Mouse (Mus musculus) hindlimb bud, embryonic 11.5 days (tissue): ENCODE measurements at regions not wholly inside any gene's neighbourhood (a gene's known extent, or its start where the extent isn't known, plus 50 kb on each side); places are given as distances from the start of the nearest gene placed in this dataset.

Experiments used
- DNase-seq: peaks from one replicate; pipeline ENCODE4 v3.0.0-alpha.2; 2012; ENCODE audit warnings: low read depth, low spot score; ENCODE audit errors: extremely low spot score

DNA sequence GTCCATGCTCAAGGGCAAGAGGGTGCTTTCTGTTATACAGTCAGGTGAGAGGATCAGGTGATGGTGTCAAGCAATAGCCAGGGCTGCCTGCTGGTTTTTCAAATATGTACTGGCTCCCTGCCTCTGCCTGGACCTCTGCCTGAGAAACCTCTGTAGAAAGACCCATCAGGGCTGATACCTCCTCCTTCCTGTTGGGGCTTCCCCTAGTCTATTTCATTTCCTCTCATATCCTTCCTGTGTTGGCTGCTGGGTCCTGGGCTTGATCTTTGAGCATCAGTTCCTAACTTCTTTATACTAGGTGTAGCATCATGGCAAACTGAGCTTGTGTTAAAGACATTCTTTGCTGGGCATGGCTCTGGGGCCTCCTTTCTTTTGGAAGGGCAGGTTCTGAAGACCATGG lies 89.5 kb downstream of the Tmem38b start:
- no peak for DNase-seq

DNA sequence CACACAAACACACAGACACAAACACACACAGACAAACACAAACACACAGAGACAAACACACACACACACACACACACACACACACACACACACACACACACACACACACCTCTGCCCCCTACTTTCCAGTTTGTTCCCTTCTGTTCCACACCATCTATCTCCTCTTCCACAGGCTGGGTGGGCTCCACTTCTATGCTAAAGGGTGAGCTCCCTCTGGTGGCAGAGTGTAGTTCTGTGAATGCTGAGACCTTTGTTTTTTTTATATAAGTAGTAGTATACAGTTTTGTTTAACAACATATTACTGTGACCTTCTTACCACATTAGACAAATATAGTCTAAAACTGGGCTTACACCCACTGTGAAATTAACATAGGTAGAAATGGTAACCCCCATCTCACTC lies 93.3 kb downstream of the Tmem38b start:
- DNase-seq = peak; percentile 33

DNA sequence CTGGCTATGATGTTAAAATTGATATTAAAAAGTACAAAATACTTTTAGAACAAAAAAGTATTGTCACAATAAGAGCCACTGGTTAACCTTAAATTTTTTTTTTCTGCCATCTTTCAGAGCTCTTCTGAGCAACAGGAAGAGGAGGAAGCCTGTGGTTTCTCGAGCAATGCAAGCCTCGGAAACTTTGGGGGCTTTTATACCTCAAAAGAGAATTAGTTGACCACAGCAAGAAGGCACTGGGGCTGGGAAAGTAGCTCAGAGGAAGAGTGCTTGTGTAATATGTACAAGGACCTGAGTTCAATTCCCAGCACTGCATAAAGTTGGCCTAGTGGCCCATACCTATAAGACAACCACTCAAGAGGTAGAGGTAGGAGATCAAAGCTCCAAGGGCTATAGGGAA lies 94.7 kb downstream of the Tmem38b start:
- no peak for DNase-seq

DNA sequence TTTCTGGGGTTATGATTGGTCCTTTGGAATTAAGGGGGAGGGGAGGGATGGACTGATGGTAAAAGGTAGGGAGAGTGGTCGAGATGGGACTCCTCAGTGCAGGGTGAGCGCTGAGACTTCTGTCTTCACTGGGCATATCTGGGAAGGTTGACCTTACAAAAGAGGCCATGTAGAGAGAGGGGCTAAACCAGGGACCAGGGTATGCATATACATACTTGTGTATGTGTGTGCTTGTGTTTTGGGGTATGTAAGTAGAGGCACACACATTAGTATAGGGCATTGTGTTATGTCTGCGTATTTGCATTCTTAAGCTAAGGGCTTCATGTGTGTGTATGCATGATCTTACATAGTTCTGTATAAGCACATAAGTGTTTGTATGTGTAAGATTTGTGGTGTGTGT lies 105.2 kb downstream of the Tmem38b start:
- no peak for DNase-seq

DNA sequence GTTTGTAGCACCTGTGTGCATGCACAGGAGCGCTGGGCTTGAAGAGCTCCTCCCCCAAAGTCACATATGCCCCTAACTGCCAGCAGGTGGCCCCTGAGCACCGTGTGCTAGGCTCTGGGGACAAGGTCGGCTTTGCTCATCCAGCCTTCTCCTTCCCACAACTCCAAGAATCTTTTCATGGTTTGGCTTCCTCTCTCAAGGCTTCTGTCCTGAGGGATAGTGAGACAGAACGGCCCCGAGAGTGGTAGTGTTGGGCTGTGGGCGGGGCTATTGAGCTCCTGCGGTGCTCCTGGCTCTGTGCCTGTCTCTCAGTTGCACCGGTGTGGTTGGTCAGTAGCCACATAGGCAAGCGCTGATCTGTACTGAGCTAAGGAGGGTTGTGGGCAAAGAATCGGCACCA lies 105.7 kb downstream of the Tmem38b start:
- DNase-seq = peak; percentile 33

DNA sequence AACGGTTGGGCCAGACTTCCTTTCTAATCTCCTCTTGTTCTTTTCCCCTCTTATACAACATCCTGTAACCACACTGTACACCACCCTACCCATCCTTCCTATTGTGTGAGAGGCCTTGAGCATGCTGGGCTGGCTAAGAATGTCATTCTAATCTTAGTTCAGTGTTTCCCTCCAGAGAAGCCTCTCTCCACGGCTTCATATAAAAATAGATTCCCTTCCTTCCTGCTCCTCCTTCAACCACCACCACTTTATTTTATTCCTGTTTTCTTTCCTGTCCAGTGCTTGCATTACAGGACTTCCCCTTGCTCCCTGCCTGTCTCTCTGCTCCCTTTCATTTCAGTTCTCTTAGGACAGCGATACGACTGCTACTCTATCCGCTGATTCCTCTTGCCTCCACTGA lies 109.5 kb downstream of the Tmem38b start:
- DNase-seq = no peak

DNA sequence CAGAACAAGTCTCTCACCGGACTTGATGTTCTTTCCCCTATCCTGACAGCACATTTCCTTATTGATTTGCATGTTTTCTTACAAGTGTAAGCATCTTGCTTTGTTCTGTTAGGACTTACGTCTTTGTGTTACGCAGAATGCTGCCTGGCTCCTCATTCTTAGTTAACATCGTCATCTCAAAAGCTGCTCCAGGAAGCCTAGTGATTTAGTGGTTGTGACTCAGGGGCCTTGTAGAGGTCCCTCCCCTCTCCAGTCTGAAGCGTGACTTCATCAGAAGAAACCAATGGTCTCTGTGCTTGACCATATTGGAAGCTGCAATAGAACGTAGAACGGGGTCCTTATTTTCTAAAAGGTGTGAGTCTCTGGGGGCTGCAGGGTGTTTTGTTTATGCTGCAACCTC lies 122.9 kb downstream of the Tmem38b start:
- no peak for DNase-seq

DNA sequence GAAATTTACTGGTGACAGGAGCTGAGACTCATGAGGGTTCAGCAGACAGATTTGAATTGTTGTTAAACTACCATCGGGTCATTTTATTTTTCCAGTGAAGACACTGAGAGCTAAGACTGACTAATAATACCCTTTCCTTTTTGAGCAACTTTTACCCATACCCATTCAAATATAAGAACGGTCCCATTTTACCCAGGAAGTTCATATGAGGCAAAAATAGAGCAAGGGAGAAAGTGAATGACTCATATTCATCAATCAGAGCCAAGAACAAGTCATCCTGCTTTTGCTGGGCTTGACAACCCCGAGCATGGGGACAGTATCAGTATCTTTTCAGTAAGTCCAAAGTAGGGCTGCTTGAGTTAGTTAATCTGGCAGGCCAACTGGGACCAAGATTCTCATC lies 123.3 kb downstream of the Tmem38b start:
- no peak for DNase-seq

DNA sequence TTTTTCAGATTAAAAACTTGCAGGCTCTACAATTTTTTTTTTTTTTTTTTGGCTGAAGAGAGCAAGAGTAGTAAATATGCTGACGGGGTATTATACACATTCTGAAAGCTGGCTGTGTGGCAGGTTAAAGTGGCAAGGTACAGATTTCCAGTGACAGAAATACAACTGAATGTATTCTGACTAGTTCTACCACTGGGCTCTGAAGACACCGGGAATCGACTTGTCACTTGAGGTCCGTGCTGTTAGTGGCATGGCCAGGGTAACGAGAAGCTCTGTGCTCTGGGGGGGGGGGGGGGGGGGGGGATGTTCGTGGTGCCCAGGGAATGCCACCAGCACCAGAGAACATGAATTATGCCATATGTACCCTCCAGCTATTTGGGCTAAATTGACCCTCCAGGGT lies 124.7 kb downstream of the Tmem38b start:
- no peak for DNase-seq

DNA sequence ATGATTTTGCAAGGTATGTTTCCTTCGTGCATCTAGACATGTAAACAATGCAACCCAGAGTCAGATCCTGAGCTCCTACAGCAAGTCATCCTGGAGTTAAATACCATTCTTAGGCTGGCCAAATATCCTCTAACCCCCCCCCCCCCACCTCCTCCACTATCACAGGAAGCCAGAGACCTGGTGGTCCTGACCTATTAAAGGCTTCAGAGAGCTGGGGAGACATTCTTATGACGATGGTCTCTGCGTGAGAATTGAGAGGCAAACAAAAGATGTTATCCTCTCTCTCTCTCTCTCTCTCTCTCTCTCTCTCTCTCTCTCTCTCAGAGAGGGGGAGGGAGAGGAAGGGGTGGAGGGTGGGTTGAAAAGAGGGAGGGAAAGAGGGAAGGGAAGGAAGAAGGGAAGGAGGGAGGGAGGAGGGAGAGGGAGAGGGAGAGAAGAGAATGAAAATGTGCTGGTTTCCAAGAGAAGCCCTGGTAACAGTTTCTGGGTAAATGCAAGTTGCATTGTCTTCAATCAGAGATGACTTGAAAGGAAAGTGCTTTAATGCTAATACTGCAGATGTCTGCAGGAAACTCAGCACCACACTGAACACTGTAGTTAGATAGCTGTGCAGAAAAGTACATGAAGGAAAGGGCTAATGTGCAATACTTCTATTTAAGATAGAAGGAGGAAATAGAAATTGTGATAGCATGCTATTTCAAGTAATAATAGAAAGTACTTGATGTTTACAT lies 125.3 kb downstream of the Tmem38b start:
- DNase-seq = no peak

DNA sequence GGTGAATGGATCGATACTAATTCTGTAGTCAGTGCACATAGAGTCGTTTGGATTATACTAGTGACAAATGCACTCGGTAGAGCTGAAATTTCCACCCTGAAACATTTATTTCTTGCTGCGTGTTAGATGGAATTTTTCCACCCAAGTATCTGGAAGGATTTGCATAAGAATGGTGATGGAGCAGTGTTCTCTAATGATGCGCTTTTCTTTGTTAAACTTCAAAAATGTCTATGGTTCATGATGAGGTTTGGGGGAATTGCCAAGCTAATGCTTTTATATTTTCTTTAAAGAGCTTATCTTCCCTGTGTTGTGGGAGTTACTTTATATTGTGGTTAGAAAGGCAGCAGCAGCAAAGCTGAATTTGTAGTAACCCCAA lies 125.9 kb downstream of the Tmem38b start:
- no peak for DNase-seq

DNA sequence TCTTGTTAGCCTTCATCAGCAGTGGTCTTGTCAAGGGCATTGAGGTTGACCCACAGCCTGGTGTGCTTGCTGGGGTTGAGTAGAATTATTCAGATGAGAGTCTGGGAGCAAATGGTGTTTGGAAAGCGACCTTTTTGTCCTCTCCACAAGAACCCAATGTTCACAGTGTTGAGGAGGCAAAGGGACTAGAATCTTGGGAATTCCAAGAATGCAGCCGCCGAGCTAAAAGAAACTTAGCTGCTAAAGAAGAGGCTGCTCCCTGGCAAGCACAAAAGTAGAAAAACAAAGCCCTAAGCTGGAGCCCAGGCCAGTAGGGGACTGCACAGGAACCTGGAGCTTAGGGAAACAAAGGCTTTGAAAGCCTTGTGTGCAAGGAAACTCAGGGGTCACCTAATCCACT lies 126.4 kb downstream of the Tmem38b start:
- DNase-seq = no peak

DNA sequence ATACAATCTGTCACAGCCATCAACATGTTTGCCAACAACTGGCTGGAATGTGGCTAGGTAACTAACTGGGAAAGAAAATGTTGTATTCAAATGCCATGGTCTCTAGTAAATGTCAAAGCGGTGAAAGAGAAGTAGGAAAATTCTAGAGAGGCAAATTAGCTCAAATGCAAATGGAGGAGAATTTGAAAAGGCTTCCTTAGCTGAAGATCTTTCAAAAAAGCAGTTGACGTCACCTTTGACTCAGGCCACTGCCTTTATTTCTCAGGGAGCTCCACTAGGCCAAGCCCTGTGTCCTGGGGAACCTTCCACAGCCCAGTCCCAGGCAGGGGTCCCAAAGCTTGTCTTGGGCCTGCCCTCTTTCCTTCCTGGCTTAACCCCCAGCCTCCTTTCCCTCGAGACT lies 136.6 kb downstream of the Tmem38b start:
- DNase-seq = no peak

DNA sequence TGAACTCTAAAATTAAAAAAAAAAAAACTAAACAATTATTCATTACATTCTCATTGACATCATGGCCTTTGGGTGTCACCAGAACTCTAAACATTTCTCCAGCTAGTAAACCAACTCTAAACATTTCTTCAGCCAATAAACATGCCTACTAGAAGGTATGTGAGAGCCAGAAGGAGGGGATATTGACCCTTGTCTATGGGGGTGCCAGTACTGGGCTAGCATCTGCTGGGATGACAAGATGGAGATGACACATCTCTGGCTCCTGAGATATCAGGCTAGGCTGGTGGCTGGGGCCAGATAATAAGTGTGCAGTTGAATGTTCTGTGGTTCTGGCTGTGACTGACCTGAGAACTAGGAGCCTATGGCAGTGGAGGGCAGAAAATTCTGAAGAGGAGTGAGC lies 144.6 kb downstream of the Tmem38b start:
- DNase-seq = no peak

DNA sequence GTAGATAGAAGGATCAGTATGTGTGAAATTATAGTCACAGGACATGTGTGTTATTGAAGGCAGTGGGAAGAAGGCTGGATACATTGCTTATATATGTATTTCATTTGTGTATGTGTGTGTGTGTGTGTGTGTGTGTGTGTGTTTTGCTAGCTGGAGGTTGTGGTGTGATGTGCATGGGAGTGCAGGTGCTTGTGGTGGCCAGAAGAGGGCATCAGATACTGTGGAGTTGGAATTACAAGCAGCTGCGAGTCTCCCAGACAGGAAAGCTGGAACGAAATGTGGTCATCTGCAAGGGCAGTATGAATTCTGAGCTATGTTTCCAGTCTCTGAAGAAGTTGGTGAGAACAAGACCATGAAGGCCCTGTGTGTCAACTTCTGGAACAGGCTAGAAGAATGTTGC lies 145.1 kb downstream of the Tmem38b start:
- DNase-seq = no peak

DNA sequence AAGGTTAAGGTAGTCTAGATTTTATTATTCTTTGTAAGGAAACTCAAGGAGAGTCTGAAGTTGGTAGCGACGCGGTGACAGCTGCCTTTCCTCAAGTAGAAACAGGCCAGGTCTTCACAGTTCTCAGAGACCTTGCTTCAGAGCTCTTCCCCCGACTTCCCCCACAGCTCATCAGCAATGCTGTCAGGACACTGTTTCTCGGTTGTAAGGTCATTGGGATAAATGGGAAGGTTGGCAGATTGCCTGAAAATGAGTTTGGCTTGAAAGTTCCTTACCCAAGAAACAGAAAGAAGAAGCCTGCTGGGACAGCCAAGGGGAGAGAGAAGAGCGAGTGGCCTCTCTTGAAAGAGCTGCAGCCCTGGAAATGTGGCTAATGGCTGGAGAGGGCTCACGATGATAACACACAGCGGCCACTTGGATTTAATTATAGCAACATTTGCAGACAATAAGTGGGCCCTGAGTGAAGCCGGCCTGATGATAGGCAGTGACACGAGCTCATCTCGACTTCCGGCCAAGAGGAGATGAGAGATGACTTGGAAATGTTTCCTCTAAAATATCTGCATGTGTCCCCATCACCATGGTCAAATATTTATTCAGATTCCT lies 150.3 kb downstream of the Tmem38b start:
- no peak for DNase-seq

DNA sequence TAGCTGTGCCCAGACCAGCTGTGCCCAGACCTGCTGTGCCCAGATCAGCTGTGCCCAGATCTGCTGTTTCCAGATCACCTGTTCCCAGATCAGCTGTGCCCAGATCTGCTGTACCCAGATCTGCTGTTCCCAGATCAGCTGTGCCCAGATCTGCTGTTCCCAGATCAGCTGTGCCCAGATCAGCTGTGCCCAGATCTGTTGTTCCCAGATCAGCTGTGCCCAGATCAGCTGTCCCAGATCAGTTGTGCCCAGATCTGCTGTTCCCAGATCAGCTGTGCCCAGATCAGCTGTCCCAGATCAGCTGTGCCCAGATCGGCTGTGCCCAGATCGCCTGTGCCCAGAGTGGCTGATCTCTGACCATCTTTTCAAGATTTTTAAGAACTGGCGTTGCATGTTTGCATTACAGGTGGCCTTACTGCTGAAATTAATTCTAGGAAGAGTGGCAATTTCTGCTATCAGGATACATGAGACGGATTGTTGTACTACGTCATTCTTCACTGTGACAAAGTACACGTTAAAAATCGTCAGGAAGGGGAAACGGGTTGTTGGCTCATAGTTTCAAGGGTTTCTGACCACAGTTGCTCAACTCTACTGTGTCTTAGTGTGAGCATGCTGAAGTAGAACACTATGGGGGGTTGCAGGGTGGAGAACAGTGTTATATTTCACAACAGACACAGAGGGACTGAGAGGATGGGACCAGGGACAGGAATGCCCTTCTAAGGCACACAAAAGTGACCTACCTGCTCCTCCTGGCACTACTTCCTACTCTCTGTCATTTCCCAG lies 160.9 kb downstream of the Tmem38b start:
- DNase-seq = no peak

DNA sequence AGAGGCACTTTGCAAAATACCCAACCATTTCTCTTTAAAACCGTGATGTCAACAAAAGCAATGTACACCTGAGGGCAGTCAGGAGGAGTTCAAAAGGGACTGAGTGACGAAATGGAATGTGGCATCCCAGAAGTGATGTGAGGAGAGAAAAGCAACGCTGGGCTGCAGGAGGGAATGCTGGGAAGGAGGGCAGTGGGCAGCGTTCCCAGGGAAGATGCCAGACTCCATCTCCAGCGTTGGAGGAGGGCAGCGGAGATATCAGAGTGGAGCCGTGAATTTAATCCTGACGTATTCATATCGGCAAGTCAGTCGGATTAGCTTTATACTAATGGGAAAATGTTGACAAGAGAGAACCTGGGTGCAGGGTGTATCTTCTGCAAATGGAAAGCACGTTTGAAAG lies 161.7 kb downstream of the Tmem38b start:
- no peak for DNase-seq

DNA sequence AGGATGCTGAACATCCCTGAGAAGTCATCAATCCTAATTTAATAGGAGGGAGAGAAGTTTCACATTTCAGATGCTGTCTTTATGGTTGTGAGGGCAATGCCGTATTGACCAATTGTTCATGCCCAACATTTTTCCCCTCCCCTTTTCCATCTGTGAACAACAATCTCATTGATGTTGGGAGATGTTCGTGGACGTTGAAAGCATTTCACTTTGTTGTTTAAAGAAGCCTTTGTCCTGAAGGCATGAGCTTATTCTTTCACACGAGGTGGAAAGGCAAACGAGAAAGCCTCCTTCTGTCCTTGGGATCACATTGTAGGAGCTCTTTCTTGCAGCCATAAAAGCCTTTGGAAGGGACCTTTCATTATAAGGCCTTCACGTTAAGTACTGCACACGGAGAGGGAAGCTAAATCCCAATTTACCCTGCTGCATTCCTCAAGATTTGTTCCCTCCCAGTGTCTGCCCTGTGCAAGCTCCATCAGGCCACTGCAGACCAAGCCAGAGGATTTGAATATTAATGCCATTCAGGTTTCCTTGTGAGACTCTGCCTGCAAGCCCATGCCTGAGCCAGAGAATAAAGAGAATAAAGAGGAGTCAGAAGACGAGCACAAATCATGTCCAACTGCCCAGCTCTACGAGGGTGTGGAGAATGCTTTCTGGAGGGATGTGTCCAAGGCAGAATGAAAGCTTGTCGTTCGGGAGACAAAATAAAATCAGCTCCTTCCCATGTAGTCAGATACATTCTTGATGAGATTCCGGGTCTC lies 195.4 kb downstream of the Tmem38b start:
- no peak for DNase-seq

DNA sequence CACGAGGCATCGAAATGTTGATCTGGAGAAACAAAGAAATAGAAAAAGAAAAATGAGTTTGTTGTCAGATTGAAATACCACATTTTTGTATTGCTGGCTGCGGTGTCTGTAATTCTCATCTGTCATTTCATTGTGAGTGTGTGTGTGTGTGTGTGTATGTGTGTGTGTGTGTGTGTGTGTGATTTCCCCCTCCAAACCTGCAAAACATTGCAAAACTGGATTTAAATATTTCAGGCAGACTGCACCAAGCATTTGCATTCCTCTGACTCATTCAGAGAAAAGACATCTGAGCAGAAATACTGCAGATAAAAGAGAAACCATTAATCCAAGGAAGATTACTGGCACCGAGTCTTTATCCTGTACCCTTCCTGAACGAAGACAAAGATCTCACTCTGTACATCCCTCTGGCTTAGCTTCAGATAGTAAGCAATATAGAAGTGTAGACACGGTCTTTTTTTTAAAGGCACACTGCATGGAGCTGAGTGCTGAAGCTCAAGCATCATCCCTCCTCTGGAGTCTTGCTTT lies 196.1 kb downstream of the Tmem38b start:
- no peak for DNase-seq

DNA sequence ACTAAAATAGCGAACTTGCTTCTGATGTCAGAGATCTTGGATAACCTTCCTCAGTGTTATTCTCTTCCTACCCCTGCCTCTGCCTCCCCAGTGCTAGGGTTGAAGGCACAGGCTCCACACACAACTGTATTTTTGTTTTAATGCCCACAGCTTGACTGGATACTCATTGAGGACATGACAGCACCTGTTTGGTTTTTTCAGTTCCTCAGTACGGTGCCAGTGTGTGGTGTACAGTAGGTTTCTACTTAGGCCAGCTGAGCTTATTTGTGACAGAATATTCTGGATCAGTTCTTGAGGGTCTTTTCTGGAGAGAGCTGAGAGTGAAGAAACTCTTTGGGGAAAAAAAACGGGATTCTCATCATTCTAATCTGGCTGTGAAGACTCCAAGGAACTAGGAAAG lies 201.1 kb downstream of the Tmem38b start:
- no peak for DNase-seq
